In genomic region chr12:83045001-83045531, GRCm38 (mm10) we compare ENCODE assay signal across 8 mouse cellular contexts.
A peak's percentile ranks its signal among the peaks of the same experiment; 100 is the strongest.
DNase-seq lines count a peak whose midpoint lies in the region; ATAC-seq and TF ChIP-seq lines count a peak whose summit lies in the region.

No protein-coding gene starts in this region.

- no peaks in the 10 kb centered on the region for H3K9me3 ChIP-seq in midbrain, embryonic 12.5 days

- no peak for TF ChIP-seq POLR2A in kidney, adult 2 months (IDR thresholded peaks at IDR 0.05; ENCODE audit: low read depth, low read length)

- peak overlapping the region; percentile 47 for H3K4me2 ChIP-seq in midbrain, embryonic 12.5 days (replicated peaks)

- H3K36me3 ChIP-seq in kidney, adult 2 months (ENCODE audit: control insufficient read depth, insufficient read depth, low read length): no peaks in the 10 kb centered on the region
- no peaks in the 10 kb centered on the region for H3K36me3 ChIP-seq in midbrain, embryonic 12.5 days

- peak; percentile 24 for DNase-seq in cerebellum, adult 11 months
- DNase-seq in cerebellum, postnatal 4 days (ENCODE audit: low spot score in 2 of 2): no peak
- peak; percentile 54 for DNase-seq in right cerebral cortex, adult 18-20 months
- DNase-seq in right cerebral cortex, postnatal 14 days: no peak
- peak; percentile 44 for DNase-seq in kidney, adult 2 months
- no peak for DNase-seq in thymus, postnatal 0 days (ENCODE audit: low spot score)

- no peak overlapping the region for H3K27ac ChIP-seq in kidney, adult 2 months (ENCODE audit: insufficient read depth, low read depth, low read length)
- peak overlapping the region; percentile 86 for H3K27ac ChIP-seq in midbrain, embryonic 12.5 days (replicated peaks)

- H3K27me3 ChIP-seq in kidney, adult 2 months (replicated peaks; ENCODE audit: control insufficient read depth, insufficient read depth, low read length): no peaks in the 10 kb centered on the region
- peaks cover 12% of the 10 kb centered on the region; the same call in 1 of the 2 replicates for H3K27me3 ChIP-seq in midbrain, embryonic 12.5 days

- 23% methylated on average over 12 of the region's 12 CpGs for WGBS in kidney, adult 2 months
- WGBS in midbrain, embryonic 12.5 days: 27% methylated on average over 12 of the region's 12 CpGs

- no peak overlapping the region for H3K9ac ChIP-seq in midbrain, embryonic 12.5 days (replicated peaks)

- no peak for TF ChIP-seq CTCF in kidney, adult 2 months (conservative IDR thresholded peaks at IDR 0.05; ENCODE audit: insufficient read depth, insufficient read length, low read depth, low read length)

- H3K4me3 ChIP-seq in kidney, adult 2 months (ENCODE audit: insufficient read depth, low read depth, low read length): no peak overlapping the region
- H3K4me3 ChIP-seq in midbrain, embryonic 12.5 days: 0 out of 2 replicates have a peak overlapping the region, but pooled peaks have one; percentile 14

- H3K4me1 ChIP-seq in kidney, adult 2 months (ENCODE audit: control insufficient read depth, insufficient read depth, low read length): no peaks in the 10 kb centered on the region
- peaks cover 25% of the 10 kb centered on the region for H3K4me1 ChIP-seq in midbrain, embryonic 12.5 days

- ATAC-seq in midbrain, embryonic 12.5 days (ENCODE audit: low FRiP score, low read depth): peak; percentile 27; the same call in 1 of the 2 replicates
- ATAC-seq in granulocyte monocyte progenitor cell, adult 5-6 weeks (replicated peaks; ENCODE audit: poor library complexity, severe bottlenecking): no peak

Comparison
In these comparisons a context has a peak if more than half of its experiments do, and no peak if none do; other contexts are left out.
1. DNase-seq: peak in cerebellum, adult 11 months (single experiment), right cerebral cortex, adult 18-20 months (single experiment) and kidney, adult 2 months (single experiment); none in cerebellum, postnatal 4 days (0 of 2), right cerebral cortex, postnatal 14 days (single experiment) and thymus, postnatal 0 days (single experiment).